Mouse (Mus musculus): ENCODE results near the gene Wdhd1. TPM values are rescaled to one million over a fixed set of nuclear protein-coding genes. Genes with fewer than 3 reads are reported as not detected.

Wdhd1 gene
- total RNA-seq, 1 experiment from 2014 or later: 104 TPM

DNA sequence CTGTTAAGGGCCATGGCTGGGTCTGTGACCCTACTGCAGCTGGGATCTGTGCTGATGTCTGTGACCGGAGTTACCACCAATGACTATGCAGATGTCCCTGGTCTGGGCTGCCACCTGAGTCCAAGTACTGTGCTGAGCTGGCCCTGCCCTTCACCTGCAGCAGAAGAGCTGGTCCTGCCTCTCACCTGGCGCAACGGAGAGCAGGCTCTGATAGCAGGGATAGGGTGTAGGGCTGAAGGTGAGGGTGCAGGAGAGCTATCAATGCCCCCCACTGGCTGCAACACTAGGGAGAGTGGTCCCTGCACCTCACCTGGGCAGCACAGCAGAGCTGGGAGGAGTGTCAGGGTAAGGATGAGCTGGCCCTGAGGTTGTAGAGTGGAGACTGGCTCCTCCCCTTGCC, 70.1 kb downstream of the Wdhd1 start:
- ATAC-seq (replicated peaks in 1 of 2; ENCODE audit: insufficient read depth in 1 of 2, low FRiP score in 2 of 2, low TSS enrichment in 1 of 2, low read depth in 1 of 2, poor library complexity in 2 of 2, severe bottlenecking in 2 of 2): no peak

DNA sequence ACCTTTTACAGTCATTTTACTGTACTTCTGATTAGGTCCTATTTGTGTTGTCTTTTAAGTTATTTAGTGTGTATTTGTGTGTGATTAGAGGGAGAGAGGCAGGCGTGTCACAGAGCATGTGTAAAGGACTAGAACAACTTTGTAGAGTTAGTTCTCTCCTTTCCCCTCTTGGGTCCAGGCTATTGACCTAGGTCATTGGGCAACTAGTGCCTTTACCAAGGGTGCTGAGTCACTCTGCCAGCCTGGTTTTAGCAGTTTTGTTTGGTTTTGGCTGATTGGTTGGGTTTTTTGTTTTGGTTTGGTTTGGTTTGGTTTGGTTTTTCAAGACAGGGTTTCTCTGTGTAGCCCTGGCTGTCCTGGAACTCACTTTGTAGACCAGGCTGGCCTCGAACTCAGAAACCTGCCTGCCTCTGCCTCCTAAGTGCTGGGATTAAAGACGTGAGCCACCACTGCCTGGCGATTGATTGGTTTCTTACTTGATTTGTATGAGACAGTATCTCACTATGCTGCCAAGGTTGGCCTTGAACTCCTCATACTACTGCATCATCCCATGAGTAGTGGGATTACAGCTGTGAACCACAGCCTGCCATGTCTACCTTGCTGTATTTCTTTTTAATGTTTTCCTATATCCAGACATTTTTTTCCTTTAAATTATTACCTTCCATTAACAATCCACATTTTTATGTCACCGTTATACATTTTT, 71.2 kb downstream of the Wdhd1 start:
- ATAC-seq (replicated peaks in 1 of 2; ENCODE audit: insufficient read depth in 1 of 2, low FRiP score in 2 of 2, low TSS enrichment in 1 of 2, low read depth in 1 of 2, poor library complexity in 2 of 2, severe bottlenecking in 2 of 2): no peak

DNA sequence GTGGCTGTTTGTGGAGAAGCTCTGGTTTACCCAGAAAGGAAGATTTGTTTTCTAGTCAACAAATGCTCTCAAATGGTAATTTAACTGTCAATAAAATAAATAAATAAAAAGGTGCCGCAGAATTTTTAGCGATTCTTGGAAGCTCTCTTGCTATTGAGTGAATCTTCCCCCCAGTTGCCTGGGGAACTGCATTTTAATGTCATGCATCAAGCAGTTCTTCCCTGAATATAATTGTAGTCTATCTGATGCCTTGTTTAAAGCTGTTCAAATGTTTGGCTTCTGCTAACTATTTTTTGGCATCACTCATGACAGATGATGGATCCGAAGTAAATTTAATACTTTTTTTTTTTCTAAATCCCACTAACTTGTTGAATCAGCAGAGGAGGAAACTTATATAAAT, 79.3 kb downstream of the Wdhd1 start:
- ATAC-seq (replicated peaks in 1 of 2; ENCODE audit: insufficient read depth in 1 of 2, low FRiP score in 2 of 2, low TSS enrichment in 1 of 2, low read depth in 1 of 2, poor library complexity in 2 of 2, severe bottlenecking in 2 of 2): no peak

DNA sequence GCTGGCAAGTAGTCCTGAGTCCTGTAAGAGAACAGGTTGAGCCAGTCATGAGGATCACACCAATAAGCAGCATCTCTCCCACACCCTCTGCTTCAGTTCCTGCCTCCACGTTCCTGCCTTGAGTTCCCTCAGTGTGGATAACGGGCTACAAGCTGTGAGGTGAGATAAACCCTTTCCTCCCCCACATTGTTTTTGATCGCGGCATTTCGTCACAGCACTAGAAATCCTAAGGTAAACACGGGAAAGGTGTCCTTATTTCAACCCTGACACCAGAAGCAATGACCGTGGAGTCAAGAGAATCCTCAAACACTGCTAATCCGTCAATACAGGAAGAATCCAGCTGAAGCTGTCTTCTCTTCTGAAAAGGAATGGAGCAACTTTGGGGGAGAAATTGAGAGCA, 79.9 kb downstream of the Wdhd1 start:
- no peak for ATAC-seq (replicated peaks in 1 of 2; ENCODE audit: insufficient read depth in 1 of 2, low FRiP score in 2 of 2, low TSS enrichment in 1 of 2, low read depth in 1 of 2, poor library complexity in 2 of 2, severe bottlenecking in 2 of 2)

DNA sequence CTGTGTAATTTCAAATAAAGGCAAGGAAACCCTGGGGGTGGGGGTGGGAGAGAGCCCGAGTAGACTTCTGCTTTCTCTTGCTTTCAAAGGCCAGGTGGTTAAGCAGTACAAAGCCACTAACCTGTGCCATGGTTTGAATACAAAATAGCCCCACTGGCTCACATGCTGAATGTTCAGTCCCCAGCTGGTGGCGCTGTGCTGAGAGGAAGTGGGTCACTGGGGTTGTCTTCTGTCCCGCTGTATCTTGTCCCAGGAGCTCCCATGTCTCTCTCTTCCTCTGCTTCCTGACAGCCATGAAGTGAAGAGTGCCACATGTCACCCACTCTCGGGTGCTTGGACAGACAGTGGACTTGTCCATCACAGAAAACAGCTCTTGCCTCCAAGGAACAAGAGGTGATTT, 82.6 kb downstream of the Wdhd1 start:
- ATAC-seq (replicated peaks in 1 of 2; ENCODE audit: insufficient read depth in 1 of 2, low FRiP score in 2 of 2, low TSS enrichment in 1 of 2, low read depth in 1 of 2, poor library complexity in 2 of 2, severe bottlenecking in 2 of 2): no peak

DNA sequence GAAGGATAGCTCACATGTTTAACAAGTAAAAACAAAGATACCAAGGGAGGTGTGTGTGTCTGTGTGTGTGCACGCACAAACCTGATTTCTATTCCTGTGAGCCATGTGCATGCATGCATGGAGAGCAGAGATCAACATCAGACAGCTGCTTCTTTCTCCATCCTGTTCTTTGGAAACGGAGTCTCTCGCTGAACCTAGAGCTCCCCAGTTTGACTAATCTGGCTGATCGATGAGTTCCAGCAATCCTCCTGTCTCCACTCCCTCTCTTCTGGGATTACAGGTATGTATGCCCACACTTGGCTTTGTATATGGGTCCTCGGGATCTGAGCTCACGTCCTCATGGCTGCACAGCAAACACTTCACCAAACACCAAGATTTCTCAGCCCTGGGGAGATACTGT, 83.2 kb downstream of the Wdhd1 start:
- no peak for ATAC-seq (replicated peaks in 1 of 2; ENCODE audit: insufficient read depth in 1 of 2, low FRiP score in 2 of 2, low TSS enrichment in 1 of 2, low read depth in 1 of 2, poor library complexity in 2 of 2, severe bottlenecking in 2 of 2)

DNA sequence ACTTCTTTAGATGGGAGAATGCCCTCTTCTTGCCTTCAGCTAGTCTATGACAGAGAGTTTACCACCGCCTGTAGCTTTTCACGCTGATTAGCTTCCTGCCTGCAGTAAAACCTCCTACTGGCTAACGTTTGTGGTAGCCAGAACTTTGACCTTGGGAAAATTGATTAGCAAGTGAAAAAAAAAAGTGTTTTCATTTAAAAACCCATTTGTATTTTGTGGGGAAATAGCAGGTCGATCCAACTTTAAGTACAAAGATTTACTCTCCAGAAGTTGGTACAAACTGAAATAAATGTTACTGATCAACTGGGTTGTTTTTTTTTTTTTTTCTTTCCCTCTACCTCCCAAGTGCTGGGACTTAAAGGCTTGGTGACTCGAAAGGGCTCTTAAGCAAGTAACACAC, 84.8 kb downstream of the Wdhd1 start:
- no peak for ATAC-seq (replicated peaks in 1 of 2; ENCODE audit: insufficient read depth in 1 of 2, low FRiP score in 2 of 2, low TSS enrichment in 1 of 2, low read depth in 1 of 2, poor library complexity in 2 of 2, severe bottlenecking in 2 of 2)

Other genes starting within 250 kb of the Wdhd1 start
- 6.6 and 9.4 TPM in 2 replicates for gene Gch1, start 87.4 kb downstream of the Wdhd1 start, total RNA-seq (2017)
- gene Socs4, start 74 bp upstream of the Wdhd1 start, total RNA-seq (2017): 25.4 and 30.9 TPM in 2 replicates
- gene Mapk1ip1l, start 21.4 kb upstream of the Wdhd1 start, total RNA-seq (2017): 59.2 and 77.2 TPM in 2 replicates
- 4.8 and 30.8 TPM in 2 replicates for gene Lgals3, start 90.9 kb upstream of the Wdhd1 start, total RNA-seq (2017)
- 41.5 and 60.2 TPM in 2 replicates for gene Dlgap5, start 141.6 kb upstream of the Wdhd1 start, total RNA-seq (2017)
- gene Fbxo34, start 173.6 kb upstream of the Wdhd1 start, total RNA-seq (2017): 21.3 and 28.6 TPM in 2 replicates

Data from hematopoietic stem cell, adult 5-6 weeks (primary cell).